Mouse (Mus musculus): ENCODE data around the gene Kirrel3.

The Kirrel3 gene

DNA sequence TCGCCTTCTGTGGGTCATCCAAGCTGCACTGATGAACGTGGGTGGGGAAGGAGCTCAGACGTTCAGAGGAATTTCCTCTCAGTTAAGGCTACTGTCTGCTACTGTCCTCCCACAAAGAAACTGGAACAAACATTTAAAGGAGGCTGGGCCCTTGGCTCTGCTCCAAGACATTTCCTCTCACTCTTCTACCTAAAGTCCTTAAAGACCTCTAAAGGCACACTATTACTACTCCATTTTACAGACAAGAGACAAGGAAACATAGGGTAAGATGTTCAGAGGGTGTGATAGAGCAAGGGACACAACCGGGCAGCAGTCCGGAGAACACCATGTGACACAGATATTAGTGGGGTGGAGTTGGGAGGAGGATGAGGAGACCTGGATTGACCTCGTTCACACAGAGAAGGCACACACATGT, 541.2 kb downstream of the Kirrel3 start:
- no peak for DNase-seq (ENCODE audit: low spot score)

DNA sequence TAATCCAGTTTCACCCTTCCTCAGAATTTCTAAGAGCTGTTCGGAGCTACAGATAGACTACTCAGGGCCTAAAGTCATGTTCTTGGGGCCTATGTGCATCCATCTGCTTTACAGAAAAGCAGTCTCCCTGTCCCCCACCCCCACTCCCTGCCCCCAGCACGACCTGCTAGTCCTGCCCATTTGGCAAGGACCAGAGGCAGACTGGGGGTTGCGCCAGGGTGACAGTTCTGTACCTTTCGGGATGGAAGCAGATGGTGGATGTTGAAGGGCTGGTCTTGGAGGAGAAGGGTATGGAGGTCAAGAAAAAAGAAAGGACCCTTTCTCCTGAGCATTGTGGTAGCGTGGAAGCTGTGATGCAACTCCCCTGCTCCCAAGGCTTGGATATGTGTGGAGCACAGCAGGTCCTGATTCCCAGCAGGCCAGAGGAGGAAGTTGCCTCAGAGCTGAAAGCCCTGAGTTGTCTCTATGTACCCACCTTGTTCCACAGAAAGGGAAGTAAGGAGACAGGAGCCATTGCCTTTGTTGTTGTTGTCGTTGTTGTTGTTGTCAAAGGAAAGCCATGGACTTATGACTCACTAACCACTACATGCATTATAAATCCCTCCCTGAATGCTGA, 541.8 kb downstream of the Kirrel3 start:
- DNase-seq (ENCODE audit: low spot score): no peak

DNA sequence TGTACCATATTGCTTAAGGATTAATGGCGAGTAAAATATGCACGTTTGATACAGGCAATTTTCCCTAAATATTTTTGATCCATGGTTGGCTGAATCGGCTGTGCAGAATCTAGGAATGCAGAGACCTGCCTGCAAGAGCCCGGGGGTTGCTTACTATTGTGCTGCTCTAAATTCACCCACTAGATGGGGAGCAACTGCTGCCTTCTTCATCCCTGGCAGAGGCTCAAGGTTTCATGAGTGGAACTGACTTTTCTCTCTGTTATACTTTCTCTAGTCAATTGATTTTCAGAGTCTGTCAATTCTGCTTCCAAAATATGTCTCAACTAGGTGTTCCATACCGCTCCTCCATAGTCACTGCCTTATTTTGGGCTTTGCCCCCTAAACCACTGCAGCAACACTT, 545.1 kb downstream of the Kirrel3 start:
- DNase-seq (ENCODE audit: low spot score): no peak

DNA sequence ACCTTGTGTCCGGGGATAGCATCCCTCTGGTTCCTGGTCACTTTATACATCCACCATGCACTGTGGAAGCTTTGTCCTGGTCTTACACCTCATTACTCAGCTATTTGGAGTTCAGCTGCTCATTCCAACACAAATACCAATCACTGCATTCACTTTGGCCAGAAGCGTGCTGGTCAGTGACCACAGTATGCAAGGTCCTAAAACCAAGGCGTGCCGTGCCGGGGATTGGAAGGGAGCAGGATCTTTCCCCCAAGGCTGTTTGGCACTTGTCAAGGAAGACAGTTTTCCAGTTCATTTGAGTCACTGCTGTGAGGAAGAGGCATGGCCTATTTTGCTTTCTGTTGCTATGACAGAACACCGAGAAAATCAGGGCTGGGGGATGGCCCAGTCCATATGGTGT, 546.8 kb downstream of the Kirrel3 start:
- DNase-seq (ENCODE audit: low spot score): no peak

DNA sequence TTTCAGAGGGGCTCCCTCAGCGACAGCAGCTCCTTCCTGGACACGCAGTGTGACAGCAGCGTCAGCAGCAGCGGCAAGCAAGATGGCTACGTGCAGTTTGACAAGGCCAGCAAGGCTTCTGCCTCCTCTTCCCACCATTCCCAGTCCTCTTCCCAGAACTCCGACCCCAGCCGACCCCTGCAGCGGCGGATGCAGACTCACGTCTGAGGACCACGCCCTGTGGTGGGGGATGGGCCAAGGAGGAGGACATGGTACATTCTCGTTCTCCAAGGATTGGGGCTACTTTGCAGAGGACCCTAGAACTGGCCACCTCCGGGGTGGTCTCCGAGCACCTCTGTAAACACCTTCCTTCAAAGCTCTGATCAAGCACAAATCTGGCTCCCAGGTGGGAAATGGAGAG, 549.4 kb downstream of the Kirrel3 start:
- no peak for DNase-seq (ENCODE audit: low spot score)

GRCm38 (mm10) chr9:35038922-35039586, 553.4 kb downstream of the Kirrel3 start:
- no peak for DNase-seq (ENCODE audit: low spot score)

DNA sequence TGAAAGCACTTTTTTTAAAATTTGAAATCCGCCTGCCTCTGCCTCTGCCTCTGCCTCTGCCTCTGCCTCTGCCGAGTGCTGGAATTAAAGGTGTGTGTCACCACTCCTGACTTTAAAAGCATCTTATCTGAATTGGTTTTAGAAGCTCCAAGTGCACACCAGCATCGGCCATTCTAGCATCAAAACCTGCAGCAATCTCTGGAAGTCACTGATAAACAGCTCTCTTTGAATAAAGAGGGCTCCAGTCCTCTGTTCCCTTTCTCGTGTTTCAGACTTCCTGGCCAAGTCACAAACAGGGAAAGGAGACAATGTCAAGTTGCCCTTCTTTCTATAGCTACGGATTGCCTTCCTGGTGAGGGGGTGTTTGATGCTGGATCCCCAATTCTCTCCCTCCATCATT, 554.2 kb downstream of the Kirrel3 start:
- no peak for DNase-seq (ENCODE audit: low spot score)

DNA sequence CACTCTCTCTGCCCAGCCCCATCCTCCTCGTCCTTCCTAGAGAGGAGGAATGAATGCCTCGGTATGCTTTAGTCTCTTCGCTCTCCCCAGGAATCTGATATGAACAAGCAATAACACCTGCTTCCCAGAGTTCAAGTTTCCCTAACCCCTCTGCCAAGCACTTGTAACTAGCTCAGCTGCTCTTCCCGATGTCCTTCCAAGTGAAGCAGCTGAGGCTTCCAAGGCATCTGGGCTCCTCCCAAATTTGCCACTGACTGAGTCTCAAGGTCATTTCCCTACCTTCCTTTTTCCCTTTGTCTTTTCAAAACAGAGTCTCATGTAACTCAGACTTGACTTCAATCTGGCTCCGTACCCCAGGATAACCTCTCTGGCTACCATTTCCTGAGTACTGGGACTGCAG, 555.8 kb downstream of the Kirrel3 start:
- no peak for DNase-seq (ENCODE audit: low spot score)

GRCm38 (mm10) chr9:35043619-35044018, 557.9 kb downstream of the Kirrel3 start:
- DNase-seq (ENCODE audit: low spot score): no peak

DNA sequence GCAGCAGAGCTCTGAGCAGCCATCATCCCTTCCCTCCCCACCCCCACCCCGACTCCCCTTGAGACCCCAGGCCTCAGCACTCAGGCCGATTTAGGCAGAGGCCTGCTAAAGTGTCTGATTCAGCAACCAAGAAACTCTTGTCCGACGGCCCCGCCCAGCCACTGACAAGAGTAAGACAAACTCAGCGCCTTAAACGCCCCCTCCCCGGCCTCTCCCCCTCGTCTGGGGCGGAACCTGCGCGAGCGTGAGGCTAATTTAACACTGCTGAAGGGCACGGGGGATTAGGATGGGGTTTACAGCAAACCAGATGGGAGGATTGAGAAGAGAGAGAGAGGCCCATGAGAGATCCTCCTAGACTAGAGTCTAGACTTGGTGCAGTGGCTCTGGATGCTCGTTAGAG, 558.8 kb downstream of the Kirrel3 start:
- no peak for DNase-seq (ENCODE audit: low spot score)

DNA sequence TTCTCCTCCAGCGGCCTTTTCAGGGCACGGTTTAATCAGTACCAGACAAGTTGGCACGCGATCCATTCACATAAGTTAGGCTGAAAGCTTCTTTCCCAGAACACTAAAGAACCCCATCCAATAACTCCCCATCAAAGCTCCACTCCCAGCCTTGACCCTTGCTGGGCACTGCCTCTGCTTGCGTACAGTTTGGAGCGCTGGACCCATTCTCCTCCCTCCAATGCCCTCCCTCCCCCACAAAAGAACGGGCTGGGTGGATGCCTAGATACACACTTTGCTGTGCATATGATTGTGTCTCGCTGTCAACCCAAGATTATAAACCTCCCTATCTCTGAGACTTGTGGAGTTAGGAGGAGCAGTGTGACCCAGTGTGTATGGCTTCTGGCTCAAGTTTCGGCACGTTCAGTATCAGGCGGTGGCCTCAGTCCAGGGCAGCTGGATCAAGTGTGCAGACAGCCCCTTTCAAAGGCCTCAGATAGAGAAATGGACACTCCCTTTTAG, 559.4 kb downstream of the Kirrel3 start:
- no peak for DNase-seq (ENCODE audit: low spot score)

GRCm38 (mm10) chr9:35045756-35046155, 560.1 kb downstream of the Kirrel3 start:
- DNase-seq (ENCODE audit: low spot score): no peak

DNA sequence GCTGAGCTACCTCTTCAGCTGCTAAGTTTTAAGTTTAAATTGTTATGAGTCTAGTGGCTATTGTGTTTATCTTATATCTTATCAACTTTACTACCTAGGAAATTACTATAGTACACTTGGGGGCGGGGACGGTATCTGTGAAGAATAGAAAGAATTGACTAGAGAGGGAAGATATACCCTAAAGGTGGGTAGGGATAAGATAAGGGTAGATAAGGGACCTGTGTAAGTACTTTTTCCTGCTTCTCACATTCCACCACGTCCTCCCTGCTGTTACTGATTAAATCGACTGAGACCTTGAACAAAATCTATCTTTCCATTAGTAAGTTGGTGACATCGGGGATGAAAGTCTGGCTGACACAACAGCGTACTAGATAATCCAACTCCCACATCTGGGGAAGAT, 562.8 kb downstream of the Kirrel3 start:
- no peak for DNase-seq (ENCODE audit: low spot score)

DNA sequence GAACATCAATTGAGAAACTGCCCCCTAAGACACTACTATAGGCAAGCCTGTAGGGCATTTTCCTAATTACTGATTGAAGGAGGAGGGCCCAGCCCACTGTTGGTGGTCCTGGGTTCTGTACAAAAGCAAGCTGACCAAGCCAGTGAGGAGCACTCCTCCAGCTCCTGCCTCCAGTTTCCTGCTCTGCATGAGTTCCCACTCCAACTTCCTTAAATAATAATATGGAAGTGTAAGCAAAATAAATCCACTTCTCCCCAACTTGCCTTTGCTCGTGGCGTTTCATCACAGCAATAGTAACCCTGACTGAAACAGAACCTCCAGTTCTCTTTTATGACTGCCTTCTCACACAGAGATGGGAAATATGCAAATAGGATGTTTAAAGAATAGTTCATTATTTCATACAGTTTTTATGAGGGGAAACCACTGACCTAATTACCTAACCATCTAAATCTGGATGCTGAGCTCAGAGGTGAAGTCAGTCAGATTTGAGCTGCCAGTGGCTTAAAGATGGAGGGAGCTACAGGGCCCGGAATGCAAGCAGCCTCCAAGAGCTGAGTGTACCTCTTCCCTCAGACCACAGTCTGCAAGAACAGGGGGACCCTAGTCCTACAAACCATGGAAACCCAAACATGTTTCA, 564.3 kb downstream of the Kirrel3 start:
- DNase-seq (ENCODE audit: low spot score): no peak

DNA sequence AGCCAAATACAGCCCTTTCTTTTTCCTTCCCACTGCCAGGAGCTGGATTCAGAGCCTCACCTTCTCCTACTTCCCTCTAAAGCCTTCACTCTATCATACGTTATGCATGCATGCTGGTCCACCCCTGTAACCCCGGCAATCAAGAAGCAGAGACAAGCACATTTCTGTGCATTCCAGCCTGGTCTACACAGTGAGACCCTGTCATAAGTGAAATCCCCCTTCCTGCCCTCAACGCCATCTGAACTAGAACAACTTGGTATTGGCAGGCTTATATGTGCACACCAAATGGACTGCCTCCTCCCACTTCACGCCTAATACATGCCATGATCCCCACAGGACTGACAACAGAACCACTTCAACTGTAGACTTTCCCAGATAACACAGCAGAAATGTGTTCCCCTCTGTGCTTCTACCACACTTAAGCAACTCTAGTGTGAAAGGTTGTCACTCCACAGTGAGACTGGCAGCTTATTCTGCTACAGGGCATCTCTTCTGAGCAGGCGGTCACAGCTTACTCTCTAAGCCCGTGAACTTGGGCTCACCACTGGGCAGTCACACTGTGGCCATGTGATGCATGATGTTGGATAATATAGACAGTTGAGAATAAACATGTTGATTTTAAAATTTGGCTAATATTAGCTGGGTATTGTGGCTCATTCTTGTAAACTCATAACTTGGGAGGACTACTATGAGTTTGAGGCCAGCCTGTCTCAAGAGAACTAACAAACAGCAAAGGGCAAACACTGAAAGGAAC, 565.2 kb downstream of the Kirrel3 start:
- DNase-seq (ENCODE audit: low spot score): no peak

GRCm38 (mm10) chr9:35051666-35052065, 566.0 kb downstream of the Kirrel3 start:
- no peak for DNase-seq (ENCODE audit: low spot score)

- no peak for DNase-seq (ENCODE audit: low spot score)
These were observed 567.0 kb downstream of the Kirrel3 start for GRCm38 (mm10) chr9:35052671-35053070.

DNA sequence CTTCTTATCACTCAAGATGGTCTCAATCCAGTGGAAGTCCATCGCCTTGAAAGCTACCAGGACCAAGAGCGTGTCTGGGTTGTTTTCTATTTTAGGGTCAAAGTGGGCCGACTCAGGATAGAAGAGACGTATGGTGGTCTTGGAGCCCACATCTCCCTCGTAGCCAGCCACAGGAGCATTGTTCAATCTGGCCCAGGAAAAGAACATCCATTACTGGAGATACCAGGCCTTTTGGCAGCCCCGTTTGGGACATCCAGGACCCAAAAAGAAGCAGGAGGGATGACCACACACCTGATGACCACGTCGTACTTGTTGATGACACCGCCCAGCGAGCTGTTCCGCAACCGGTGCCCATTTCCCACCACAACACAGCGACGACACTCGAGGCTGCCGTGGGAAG, 567.4 kb downstream of the Kirrel3 start:
- DNase-seq (ENCODE audit: low spot score): no peak

- no peak for DNase-seq (ENCODE audit: low spot score)
These were observed 568.0 kb downstream of the Kirrel3 start for GRCm38 (mm10) chr9:35053669-35054068.

GRCm38 (mm10) chr9:35055528-35056330, 570.0 kb downstream of the Kirrel3 start:
- no peak for DNase-seq (ENCODE audit: low spot score)

DNA sequence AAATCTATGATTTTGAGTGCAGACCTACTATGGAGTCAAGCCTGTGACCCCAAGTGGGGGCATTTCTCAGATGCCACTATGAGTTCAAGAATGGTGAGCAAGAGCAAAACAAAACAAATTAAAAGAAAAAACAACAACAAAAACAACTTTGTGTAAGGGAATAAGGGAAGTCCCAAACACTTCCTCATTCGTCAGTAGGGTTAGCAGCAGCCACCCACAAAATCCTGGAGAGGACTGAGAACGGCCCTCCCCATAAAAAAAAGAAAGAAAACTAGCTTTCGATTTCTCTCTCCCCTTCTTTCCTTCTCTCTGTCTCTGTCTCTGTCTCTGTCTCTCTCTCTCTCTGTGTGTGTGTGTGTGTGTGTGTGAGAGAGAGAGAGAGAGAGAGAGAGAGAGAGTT, 570.9 kb downstream of the Kirrel3 start:
- no peak for DNase-seq (ENCODE audit: low spot score)

DNA sequence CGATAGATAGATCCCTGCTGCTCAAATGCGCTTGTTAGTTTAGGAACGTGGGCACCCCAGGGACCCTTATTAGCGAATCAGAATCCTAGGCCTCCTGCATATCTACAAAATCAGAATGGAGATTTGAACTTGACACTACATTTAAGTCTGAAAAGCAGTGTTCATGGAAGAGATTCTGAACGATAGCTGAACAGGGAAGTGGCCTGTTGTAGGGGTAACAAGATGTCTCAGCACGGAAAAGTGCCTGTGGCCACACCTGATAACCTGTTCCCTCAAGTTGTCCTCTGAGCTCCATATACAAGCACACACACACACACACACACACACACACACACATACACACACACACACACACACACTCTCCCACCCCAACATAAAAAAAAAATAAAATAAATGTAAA, 571.9 kb downstream of the Kirrel3 start:
- no peak for DNase-seq (ENCODE audit: low spot score)
